Mouse (Mus musculus): ENCODE measurements around the gene Kif16b. TPM values are rescaled to one million over a fixed set of nuclear protein-coding genes. Genes with fewer than 3 reads are reported as not detected.

Kif16b gene
- total and polyA plus RNA-seq, 3 experiments = 10.7 to 32.0 (median 13.0) TPM

DNA sequence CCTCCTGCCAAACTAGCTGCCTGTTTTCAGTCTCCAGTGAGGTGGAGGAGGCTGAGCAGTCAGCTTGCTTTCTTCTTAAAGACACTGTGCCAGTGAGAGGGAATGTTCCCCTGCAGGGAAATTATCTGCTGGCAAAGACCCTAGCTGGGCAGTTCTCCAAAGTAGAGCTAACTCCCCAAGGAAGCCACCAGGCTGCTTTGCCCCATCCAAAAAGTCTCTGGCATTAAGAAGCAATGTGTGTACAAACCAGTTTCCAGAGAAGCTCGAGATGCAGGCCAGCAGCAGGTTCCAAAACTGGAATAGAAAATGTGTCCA is 169.6 kb downstream of the Kif16b start:
- TF ChIP-seq UBTF (IDR thresholded peaks at IDR 0.05; ENCODE audit: borderline replicate concordance, insufficient read depth, low read depth, low read length) (no peak), MAFK (IDR thresholded peaks at IDR 0.05; ENCODE audit: borderline replicate concordance, low read depth, low read length) (no peak), CTCF (IDR thresholded peaks at IDR 0.05 in 2 of 3, conservative IDR thresholded peaks at IDR 0.05 in 1 of 3; ENCODE audit: control insufficient read depth in 1 of 3, insufficient read depth in 1 of 3, low read depth in 2 of 3, low read length in 3 of 3, poor library complexity in 1 of 3, severe bottlenecking in 1 of 3) (no peak), KAT2A (conservative IDR thresholded peaks at IDR 0.05; ENCODE audit: low read depth, low read length) (no peak), MXI1 (IDR thresholded peaks at IDR 0.05; ENCODE audit: low read depth, low read length) (no peak), USF2 (IDR thresholded peaks at IDR 0.05; ENCODE audit: borderline replicate concordance in 1 of 2, insufficient read depth in 1 of 2, low read depth in 1 of 2, low read length in 2 of 2) (no peak), CHD2 (IDR thresholded peaks at IDR 0.05; ENCODE audit: low read length) (no peak), MAZ (IDR thresholded peaks at IDR 0.05; ENCODE audit: low read depth, low read length) (no peak), ZKSCAN1 (IDR thresholded peaks at IDR 0.05; ENCODE audit: low read depth, low read length) (no peak), NELFE (IDR thresholded peaks at IDR 0.05; ENCODE audit: low read depth, low read length) (no peak), POLR2A (IDR thresholded peaks at IDR 0.05; ENCODE audit: control insufficient read depth in 1 of 2, insufficient read depth in 1 of 2, low read depth in 1 of 2, low read length in 2 of 2, poor library complexity in 1 of 2) (no peak), USF1 (IDR thresholded peaks at IDR 0.05; ENCODE audit: low read depth, low read length) (no peak), MYB (IDR thresholded peaks at IDR 0.05; ENCODE audit: low read depth, low read length) (no peak)
- peaks cover 11 to 15% of the 10 kb centered on the region in 2 experiments for H3K4me1 ChIP-seq (ENCODE audit: control insufficient read depth in 1 of 2, insufficient read depth in 2 of 2, low read length in 2 of 2)
- H3K36me3 ChIP-seq (ENCODE audit: control insufficient read depth in 1 of 2, insufficient read depth in 2 of 2, low read length in 2 of 2) = peaks cover 0 to 16% of the 10 kb centered on the region in 2 experiments; a peak in 2 of 4 replicates
- no peaks in the 10 kb centered on the region for H3K9me3 ChIP-seq (replicated peaks; ENCODE audit: insufficient read depth, low read length)
- H3K9ac ChIP-seq (ENCODE audit: control insufficient read depth, low read depth, low read length, poor library complexity, severe bottlenecking) = peak overlapping the region; percentile 25; the same call in 1 of the 2 replicates
- peak overlapping the region; percentile 73 for H3K27ac ChIP-seq (ENCODE audit: control insufficient read depth, low read depth, low read length)
- DNase-seq (ENCODE audit: low read depth, low spot score) = peak; percentile 22
- H3K4me3 ChIP-seq (ENCODE audit: control insufficient read depth in 1 of 2, insufficient read depth in 1 of 2, low read depth in 2 of 2, low read length in 2 of 2) = peak overlapping the region in 1 of 2 experiments; percentile 28; a peak in 1 of 4 replicates
- H3K27me3 ChIP-seq (ENCODE audit: control insufficient read depth in 1 of 2, insufficient read depth in 2 of 2, low read length in 2 of 2) = no peaks in the 10 kb centered on the region
- no peaks in the 10 kb centered on the region for H3K79me2 ChIP-seq (ENCODE audit: control insufficient read depth, insufficient read depth, low read length, poor library complexity)

DNA sequence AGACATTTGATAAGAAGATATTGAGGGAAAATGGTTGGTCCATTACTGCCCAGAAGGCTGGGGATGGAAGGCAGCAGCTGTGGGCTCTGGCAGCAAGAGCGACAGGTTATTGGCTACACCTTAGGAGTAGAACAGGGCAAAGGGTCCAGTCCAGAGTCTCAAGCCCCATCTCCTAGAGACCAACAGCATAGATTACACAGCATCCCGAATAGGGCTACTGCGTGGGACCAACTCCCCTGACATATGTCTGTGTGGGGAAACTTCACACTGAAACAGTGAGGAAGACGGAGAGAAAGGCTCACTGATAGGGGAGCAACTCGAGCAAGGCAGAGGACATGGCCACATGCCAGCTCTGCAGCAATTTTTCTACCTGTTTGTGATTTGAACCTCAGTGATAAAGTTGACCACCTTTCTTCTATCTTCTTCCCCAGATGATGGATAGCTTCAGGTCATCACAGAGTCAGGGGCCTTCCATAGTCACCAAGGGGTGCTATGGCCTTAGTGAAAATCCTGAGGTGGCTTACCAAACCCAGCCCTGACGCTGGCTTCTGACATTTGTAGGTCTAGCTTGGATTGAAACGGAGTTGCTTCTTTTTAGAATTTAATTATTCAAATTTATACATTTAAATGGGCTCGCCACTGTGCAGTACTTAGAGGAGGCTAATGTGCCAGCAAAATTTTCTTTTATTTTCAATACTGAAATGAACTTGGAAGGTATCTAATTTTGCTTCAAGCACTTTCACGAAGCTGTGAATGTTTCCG is 170.1 kb downstream of the Kif16b start:
- Histone ChIP-seq H3K27ac (ENCODE audit: control insufficient read depth, low read depth, low read length) (no peak overlapping the region), H3K4me3 (ENCODE audit: control insufficient read depth in 1 of 2, insufficient read depth in 1 of 2, low read depth in 2 of 2, low read length in 2 of 2) (no peak overlapping the region), H3K4me1 (ENCODE audit: control insufficient read depth in 1 of 2, insufficient read depth in 2 of 2, low read length in 2 of 2) (peaks cover 11 to 15% of the 10 kb centered on the region in 2 experiments), H3K9ac (ENCODE audit: control insufficient read depth, low read depth, low read length, poor library complexity, severe bottlenecking) (no peak overlapping the region), H3K27me3 (ENCODE audit: control insufficient read depth in 1 of 2, insufficient read depth in 2 of 2, low read length in 2 of 2) (no peaks in the 10 kb centered on the region), H3K79me2 (ENCODE audit: control insufficient read depth, insufficient read depth, low read length, poor library complexity) (no peaks in the 10 kb centered on the region), H3K9me3 (replicated peaks; ENCODE audit: insufficient read depth, low read length) (no peaks in the 10 kb centered on the region), H3K36me3 (ENCODE audit: control insufficient read depth in 1 of 2, insufficient read depth in 2 of 2, low read length in 2 of 2) (peaks cover 0 to 16% of the 10 kb centered on the region in 2 experiments; a peak in 2 of 4 replicates)
- TF ChIP-seq MYB (IDR thresholded peaks at IDR 0.05; ENCODE audit: low read depth, low read length) (no peak), CHD2 (IDR thresholded peaks at IDR 0.05; ENCODE audit: low read length) (no peak), E2F4 (IDR thresholded peaks at IDR 0.05; ENCODE audit: borderline replicate concordance, low read depth, low read length) (no peak), POLR2A (IDR thresholded peaks at IDR 0.05; ENCODE audit: control insufficient read depth in 1 of 2, insufficient read depth in 1 of 2, low read depth in 1 of 2, low read length in 2 of 2, poor library complexity in 1 of 2) (no peak)
- no peak for DNase-seq (ENCODE audit: low read depth, low spot score)
